Mouse (Mus musculus): ENCODE data around the gene Trex1.

The Trex1 gene

DNA sequence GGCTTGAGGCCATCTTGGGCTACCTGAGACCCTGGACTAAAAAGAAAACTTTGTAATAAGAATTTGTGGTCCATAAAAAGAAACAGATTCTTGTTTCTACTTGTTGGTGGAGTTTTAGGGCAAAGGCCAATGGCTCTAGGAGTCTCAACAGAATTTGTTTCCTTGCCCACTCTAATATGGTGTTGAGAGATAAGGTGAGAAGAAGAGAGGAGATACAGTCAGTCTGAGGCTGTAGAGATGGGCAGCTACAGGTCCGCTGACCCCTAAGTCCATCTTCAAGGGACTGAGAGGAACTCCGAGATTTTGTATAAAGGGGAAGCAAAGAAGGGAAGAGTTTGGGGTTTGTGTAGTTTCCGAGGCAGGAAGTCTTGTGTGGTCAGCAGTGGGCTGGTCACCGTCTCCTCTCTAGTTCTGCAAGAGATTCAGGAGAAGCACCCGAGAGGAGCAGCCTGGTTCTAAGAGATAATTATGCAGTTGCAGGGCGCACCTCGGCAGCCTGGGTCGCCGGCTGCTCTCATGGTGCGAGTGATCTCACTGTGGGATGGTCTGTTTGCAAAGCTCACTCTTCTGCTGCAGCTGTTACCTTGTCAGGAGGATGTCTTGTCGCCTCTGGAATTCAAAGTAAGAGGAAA lies 42.4 kb downstream of the Trex1 start:
- DNase-seq (ENCODE audit: extremely low spot score), result no peak

DNA sequence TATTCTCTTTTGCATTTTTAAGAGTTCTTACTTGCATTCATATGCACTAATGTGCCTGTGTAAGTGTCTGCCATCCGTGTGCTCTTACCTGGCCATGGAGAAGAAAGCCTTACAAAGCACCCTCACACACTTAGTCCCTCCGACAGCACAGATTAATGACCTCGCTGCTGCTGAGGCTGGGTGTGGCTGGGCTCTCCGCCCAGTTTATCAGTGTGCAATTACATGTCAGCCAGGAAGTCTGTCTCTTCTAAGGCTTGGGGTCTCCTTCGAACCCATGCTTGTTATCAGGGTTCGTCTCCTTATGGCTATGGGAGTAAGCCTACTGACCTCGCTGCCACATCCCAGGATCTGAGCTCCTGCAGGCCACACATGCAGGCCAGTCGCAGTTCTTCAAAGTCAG lies 44.1 kb downstream of the Trex1 start:
- no peak for DNase-seq (ENCODE audit: extremely low spot score)

DNA sequence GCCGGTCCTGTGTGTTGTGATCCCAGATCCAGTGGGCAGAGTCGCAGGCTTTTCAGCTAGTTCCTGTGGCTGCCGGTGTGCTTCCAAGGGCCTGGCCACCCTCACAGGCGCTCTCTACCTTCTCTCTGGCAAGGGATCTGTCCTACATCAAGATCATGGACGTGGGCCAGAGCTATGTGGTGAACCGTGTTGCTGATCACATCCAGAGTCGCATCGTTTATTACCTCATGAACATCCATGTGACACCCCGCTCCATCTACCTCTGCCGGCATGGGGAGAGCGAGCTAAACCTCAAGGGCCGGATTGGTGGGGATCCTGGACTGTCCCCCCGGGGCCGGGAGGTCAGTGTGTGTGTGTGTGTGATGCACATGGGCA lies 49.2 kb downstream of the Trex1 start:
- DNase-seq (ENCODE audit: extremely low spot score), result no peak

DNA sequence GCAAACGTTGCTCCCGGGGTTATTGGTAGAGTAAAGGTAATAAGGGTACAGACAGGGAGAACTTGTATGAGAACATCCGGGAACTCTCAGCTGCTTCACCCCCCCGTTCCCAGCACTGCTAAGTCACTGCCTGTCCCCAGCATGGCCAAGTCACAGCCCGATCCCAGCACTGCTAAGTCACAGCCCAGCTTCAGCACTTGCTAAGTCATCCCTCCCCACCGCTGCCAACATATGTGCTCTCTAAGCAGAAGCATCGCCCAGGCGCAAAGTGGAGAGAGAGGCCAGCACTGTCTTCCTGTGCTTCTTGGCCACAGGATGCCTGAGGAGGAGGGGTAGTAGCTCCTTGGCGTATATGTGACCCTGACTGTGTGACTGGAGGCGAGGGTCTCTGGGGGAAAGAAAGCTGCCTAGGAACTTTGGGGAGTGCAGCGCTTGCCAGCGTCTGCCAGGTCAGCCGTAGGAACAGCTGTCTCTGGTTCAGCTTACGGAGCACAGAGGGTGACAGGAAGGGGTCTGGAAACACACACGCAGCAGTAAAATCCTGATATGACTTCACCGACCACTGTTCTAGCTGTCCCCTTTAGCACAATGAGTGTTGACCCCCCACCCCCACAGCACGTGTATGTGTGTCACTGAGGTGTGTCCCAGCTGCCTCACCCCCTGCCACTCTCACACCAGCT lies 49.8 kb downstream of the Trex1 start:
- no peak for DNase-seq (ENCODE audit: extremely low spot score)

DNA sequence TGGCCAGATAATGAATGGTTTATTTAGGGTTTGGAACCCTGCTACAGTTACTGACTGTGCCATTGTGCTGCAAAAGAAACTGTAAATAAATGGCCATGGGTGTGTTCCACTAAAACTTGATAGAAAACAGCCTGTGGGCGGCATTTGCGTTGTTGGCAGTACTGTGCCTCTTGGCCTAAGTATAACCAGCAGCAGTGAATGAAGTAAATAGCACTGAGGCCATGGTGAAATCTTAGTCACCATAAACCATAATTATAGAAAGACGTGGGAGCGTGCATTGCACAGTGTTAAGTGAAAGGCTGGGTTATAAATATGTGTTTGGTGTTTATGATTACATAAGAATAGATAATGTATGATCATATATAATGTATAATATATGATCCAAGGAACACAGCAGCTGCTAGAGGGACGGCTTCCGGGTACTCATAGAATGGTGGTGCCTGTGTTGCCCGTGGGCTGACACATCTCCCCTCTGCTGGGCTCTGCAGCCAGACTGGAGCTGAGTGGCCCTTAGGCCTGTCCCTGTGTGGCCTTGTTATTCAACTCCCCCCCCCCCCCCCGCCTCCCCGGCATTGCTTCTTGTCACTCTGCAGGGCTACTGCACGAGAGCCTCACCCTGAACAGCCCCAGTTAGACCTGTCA lies 50.4 kb downstream of the Trex1 start:
- DNase-seq (ENCODE audit: extremely low spot score), result no peak

DNA sequence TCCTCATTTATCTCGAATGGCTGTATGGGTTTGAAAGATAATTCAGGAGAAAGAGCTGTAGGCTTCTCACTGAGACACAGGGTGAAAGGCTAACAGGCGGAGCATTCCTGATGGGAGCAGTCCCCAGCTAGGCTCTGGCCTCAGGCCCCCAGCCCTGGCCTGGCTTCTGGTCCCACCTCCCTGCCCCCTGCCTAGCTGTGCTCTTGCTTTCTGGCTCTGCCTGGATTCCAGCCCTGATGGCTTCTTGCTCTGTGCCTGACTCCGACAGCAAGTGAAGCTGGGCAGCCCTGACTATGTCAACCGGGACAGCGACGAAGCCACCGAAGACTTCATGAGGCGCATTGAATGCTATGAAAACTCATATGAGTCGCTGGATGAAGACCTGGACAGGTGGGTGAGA lies 51.5 kb downstream of the Trex1 start:
- no peak for DNase-seq (ENCODE audit: extremely low spot score)

Data from embryo, embryonic 9.5 days (tissue).